Mouse (Mus musculus) heart, embryonic 16.5 days (tissue): ENCODE measurements around the gene Rnf214. TPM values are rescaled to one million over a fixed set of nuclear protein-coding genes. Genes with fewer than 3 reads are reported as not detected.

Experiments used
- ATAC-seq: fragments of 200-750 bp; cut with Nextera tagmentation; replicated peaks from 2 replicates; pipeline ENCODE4 v1.8.0; 2017; ENCODE audit warnings: moderate number of reproducible peaks; ENCODE audit not compliant: insufficient read depth, low FRiP score; ENCODE audit errors: extremely low read depth
- H3K27ac ChIP-seq: fragments of 300-500 bp; sonication (generic); 2 replicates; pipeline ENCODE4 v1.5.1; 2014; ENCODE audit warnings: mild to moderate bottlenecking, low read length, control low read depth, moderate library complexity
- H3K27me3 ChIP-seq: fragments of 300-500 bp; sonication (generic); 2 replicates; pipeline ENCODE4 v1.6.1; 2014; ENCODE audit warnings: low read length, mixed read lengths; ENCODE audit not compliant: control insufficient read depth, insufficient read depth
- H3K36me3 ChIP-seq: fragments of 300-500 bp; sonication (generic); 2 replicates; pipeline ENCODE4 v1.6.1; 2014; ENCODE audit not compliant: control insufficient read depth, insufficient read depth
- H3K4me1 ChIP-seq: fragments of 300-500 bp; sonication (generic); 2 replicates; pipeline ENCODE4 v1.6.1; 2014; ENCODE audit warnings: low read length, mixed read lengths; ENCODE audit not compliant: control insufficient read depth, insufficient read depth
- H3K4me2 ChIP-seq: fragments of 300-500 bp; sonication (generic); 2 replicates; pipeline ENCODE4 v1.6.1; 2014; ENCODE audit warnings: low read depth, mild to moderate bottlenecking, control low read depth, low read length
- H3K4me3 ChIP-seq: fragments of 300-500 bp; sonication (generic); 2 replicates; pipeline ENCODE4 v1.5.1; 2014; ENCODE audit warnings: mild to moderate bottlenecking, control low read depth, low read length
- H3K9ac ChIP-seq: fragments of 300-500 bp; sonication (generic); 2 replicates; pipeline ENCODE4 v1.6.1; 2014; ENCODE audit warnings: low read length, control low read depth
- H3K9me3 ChIP-seq: fragments of 300-500 bp; sonication (generic); replicated peaks from 2 replicates; pipeline ENCODE4 v1.6.1; 2016; ENCODE audit warnings: low read length; ENCODE audit not compliant: control insufficient read depth
- WGBS: fragments of 180-500 bp; shearing (Covaris S2); extraction: QIAGEN DNeasy Blood & Tissue Kit; methylation state at CpG from one replicate; pipeline ENCODE4 v1.1.7; 2014; 5-methylcytosine and 5-hydroxymethylcytosine counted together
- polyA plus RNA-seq: library from polyadenylated mRNA; unstranded; fragments of >200 nt; fragmentation: Nextera tagmentation; extraction: Ambion mirVana; gene quantifications from 2 replicates; pipeline ENCODE4 v1.2.1, GENCODE M21; 2015

Gene Rnf214
- polyA plus RNA-seq, 1 experiment from 2014 or later: 42.3 TPM

DNA sequence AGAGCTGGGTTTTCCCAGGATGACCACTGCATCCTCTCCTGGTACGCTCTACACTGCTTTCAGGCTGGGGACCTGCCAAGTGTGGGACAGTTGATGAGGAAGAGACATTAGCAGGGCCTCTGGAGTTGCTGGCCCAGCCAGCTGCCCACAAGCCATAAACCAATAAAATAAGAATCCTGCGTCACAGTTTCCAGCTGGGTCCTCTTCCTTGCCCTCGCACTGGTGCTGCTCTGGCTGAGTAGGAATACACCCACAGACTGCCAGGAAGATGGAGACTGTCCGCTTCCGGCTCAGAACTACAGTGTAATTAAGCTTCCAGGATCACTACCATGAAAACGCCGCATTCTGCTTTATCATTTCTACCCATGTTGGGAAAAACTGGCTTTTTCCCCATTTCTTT lies 44.9 kb downstream of the Rnf214 start:
- ATAC-seq: no peak
- Histone ChIP-seq H3K36me3 (peaks cover 74% of the 10 kb centered on the region), H3K27me3 (no peaks in the 10 kb centered on the region), H3K27ac (no peak overlapping the region), H3K9ac (no peak overlapping the region), H3K4me2 (no peak overlapping the region), H3K4me1 (no peaks in the 10 kb centered on the region), H3K9me3 (no peaks in the 10 kb centered on the region), H3K4me3 (no peak overlapping the region)
- WGBS: 93% methylated on average over 7 of the region's 7 CpGs

DNA sequence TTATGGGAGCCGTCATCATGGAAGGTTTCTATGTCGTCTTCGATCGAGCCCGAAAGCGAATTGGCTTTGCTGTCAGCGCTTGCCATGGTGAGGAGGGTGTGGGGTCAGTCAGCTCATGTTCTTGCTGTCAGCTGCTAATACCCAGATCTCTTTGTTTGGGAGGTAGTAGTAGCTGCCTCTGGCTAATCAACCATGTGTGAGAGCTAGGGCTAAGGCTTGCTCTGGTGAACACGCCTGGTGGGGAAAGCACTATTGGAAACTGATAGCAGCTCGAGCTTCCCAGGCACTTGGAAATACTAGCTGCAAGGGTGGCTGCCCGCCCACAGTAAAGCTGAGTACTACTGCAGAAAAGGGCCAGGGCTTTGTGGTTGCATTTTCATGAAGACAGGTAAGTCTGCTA lies 47.3 kb downstream of the Rnf214 start:
- no peak overlapping the region for H3K4me2 ChIP-seq

GRCm38 (mm10) chr9:45854136-45854535 lies 52.6 kb downstream of the Rnf214 start:
- ATAC-seq: no peak
- Histone ChIP-seq H3K9ac (no peak overlapping the region), H3K36me3 (peaks cover 30% of the 10 kb centered on the region), H3K9me3 (no peaks in the 10 kb centered on the region), H3K4me1 (peaks cover 23% of the 10 kb centered on the region), H3K27me3 (no peaks in the 10 kb centered on the region), H3K4me3 (no peak overlapping the region), H3K4me2 (no peak overlapping the region), H3K27ac (no peak overlapping the region)
- 59% methylated on average over 1 of the region's 1 CpGs for WGBS

More for the DNA sequence above, 47.3 kb downstream of the Rnf214 start:
- no peak for ATAC-seq
- H3K36me3 ChIP-seq: peaks cover 66% of the 10 kb centered on the region
- no peak overlapping the region for H3K9ac ChIP-seq
- H3K4me1 ChIP-seq: no peaks in the 10 kb centered on the region
- no peaks in the 10 kb centered on the region for H3K27me3 ChIP-seq
- H3K4me3 ChIP-seq: no peak overlapping the region
- 86% methylated on average over 10 of the region's 10 CpGs for WGBS
- no peaks in the 10 kb centered on the region for H3K9me3 ChIP-seq
- no peak overlapping the region for H3K27ac ChIP-seq

- WGBS: 93% methylated on average over 2 of the region's 2 CpGs
- Histone ChIP-seq H3K9me3 (no peaks in the 10 kb centered on the region), H3K36me3 (peaks cover 25% of the 10 kb centered on the region), H3K27ac (no peak overlapping the region), H3K4me3 (no peak overlapping the region), H3K4me2 (no peak overlapping the region), H3K4me1 (peaks cover 27% of the 10 kb centered on the region), H3K9ac (no peak overlapping the region), H3K27me3 (no peaks in the 10 kb centered on the region)
- ATAC-seq: no peak
Measured at GRCm38 (mm10) chr9:45853695-45854094, 53.0 kb downstream of the Rnf214 start.

GRCm38 (mm10) chr9:45851776-45852175 lies 54.9 kb downstream of the Rnf214 start:
- WGBS: 92% methylated on average over 2 of the region's 2 CpGs
- ATAC-seq: no peak
- H3K4me1 ChIP-seq: peaks cover 32% of the 10 kb centered on the region
- H3K4me2 ChIP-seq: no peak overlapping the region
- H3K9me3 ChIP-seq: no peaks in the 10 kb centered on the region
- no peak overlapping the region for H3K4me3 ChIP-seq
- H3K27ac ChIP-seq: no peak overlapping the region
- H3K27me3 ChIP-seq: no peaks in the 10 kb centered on the region
- no peak overlapping the region for H3K9ac ChIP-seq
- H3K36me3 ChIP-seq: peaks cover 9% of the 10 kb centered on the region

DNA sequence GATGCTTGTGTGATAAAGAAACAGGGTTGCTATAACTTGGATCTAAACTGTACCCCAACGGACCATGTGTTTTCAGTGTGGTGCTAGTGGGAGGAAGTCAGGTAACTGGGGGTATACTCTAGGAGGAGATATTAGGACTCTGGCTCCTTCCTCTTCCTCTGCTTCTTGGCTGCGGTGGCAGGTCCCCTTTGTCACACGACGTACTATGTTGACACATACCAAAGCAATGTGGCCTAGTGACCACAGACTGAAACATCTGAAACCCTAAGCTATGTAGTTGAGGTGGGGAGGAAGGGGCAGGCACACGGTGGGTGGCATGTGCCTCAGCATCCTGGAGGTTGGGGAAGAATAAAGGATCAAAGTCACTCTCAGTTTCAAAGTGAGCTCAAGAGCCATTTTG lies 55.4 kb downstream of the Rnf214 start:
- Histone ChIP-seq H3K4me2 (no peak overlapping the region), H3K4me1 (peaks cover 32% of the 10 kb centered on the region), H3K27ac (peak overlapping the region; percentile 92), H3K4me3 (no peak overlapping the region), H3K36me3 (peaks cover 7% of the 10 kb centered on the region), H3K9ac (peak overlapping the region; percentile 57; the same call in 1 of the 2 replicates), H3K27me3 (no peaks in the 10 kb centered on the region), H3K9me3 (no peaks in the 10 kb centered on the region)
- WGBS: 38% methylated on average over 5 of the region's 5 CpGs
- ATAC-seq: no peak

GRCm38 (mm10) chr9:45850528-45851155 lies 56.1 kb downstream of the Rnf214 start:
- no peaks in the 10 kb centered on the region for H3K27me3 ChIP-seq

GRCm38 (mm10) chr9:45849528-45850408 lies 56.9 kb downstream of the Rnf214 start:
- Histone ChIP-seq H3K9me3 (no peaks in the 10 kb centered on the region), H3K27me3 (no peaks in the 10 kb centered on the region), H3K4me3 (no peak overlapping the region), H3K4me2 (peak overlapping the region; percentile 13; the same call in 1 of the 2 replicates), H3K9ac (peak overlapping the region; percentile 57), H3K4me1 (peaks cover 32% of the 10 kb centered on the region), H3K36me3 (peaks cover 3% of the 10 kb centered on the region), H3K27ac (peak overlapping the region; percentile 92)
- ATAC-seq: peak; percentile 77
- 44% methylated on average over 9 of the region's 9 CpGs for WGBS

More at GRCm38 (mm10) chr9:45850528-45851155, 56.1 kb downstream of the Rnf214 start:
- H3K27ac ChIP-seq: peak overlapping the region; percentile 92
- no peak for ATAC-seq
- H3K4me2 ChIP-seq: no peak overlapping the region
- H3K9me3 ChIP-seq: no peaks in the 10 kb centered on the region
- 59% methylated on average over 8 of the region's 8 CpGs for WGBS
- H3K4me3 ChIP-seq: no peak overlapping the region
- peak overlapping the region; percentile 57 for H3K9ac ChIP-seq
- peaks cover 7% of the 10 kb centered on the region for H3K36me3 ChIP-seq
- peaks cover 32% of the 10 kb centered on the region for H3K4me1 ChIP-seq

GRCm38 (mm10) chr9:45846891-45847460 lies 59.7 kb downstream of the Rnf214 start:
- no peak for ATAC-seq
- Histone ChIP-seq H3K4me2 (no peak overlapping the region), H3K27ac (no peak overlapping the region), H3K4me3 (no peak overlapping the region), H3K4me1 (peaks cover 32% of the 10 kb centered on the region), H3K36me3 (no peaks in the 10 kb centered on the region), H3K27me3 (no peaks in the 10 kb centered on the region), H3K9me3 (no peaks in the 10 kb centered on the region), H3K9ac (no peak overlapping the region)
- 85% methylated on average over 5 of the region's 5 CpGs for WGBS
